Mouse (Mus musculus) forebrain, embryonic 12.5 days (tissue): ENCODE measurements at regions not wholly inside any gene's neighbourhood (a gene's known extent, or its start where the extent isn't known, plus 50 kb on each side); places are given as distances from the start of the nearest gene placed in this dataset.
A peak's percentile ranks its signal among the peaks of the same experiment; 100 is the strongest.
"Not testable (repeated sequence)": the region's sequence is repeated elsewhere in the genome, so short reads cannot be mapped to it uniquely, and the experiment has no call there.

ENCODE experiments used
- ATAC-seq: fragments of 200-750 bp; cut with Nextera tagmentation; 2 replicates; pipeline ENCODE4 v1.8.0; 2017; ENCODE audit warnings: moderate TSS enrichment; ENCODE audit not compliant: low FRiP score
- H3K27ac ChIP-seq: fragments of 300-500 bp; sonication (generic); 2 replicates; pipeline ENCODE4 v1.5.1; 2016; ENCODE audit warnings: mild to moderate bottlenecking
- H3K27me3 ChIP-seq: fragments of 300-500 bp; sonication (generic); 2 replicates; pipeline ENCODE4 v1.6.1; 2016; ENCODE audit warnings: mild to moderate bottlenecking
- H3K36me3 ChIP-seq: fragments of 300-500 bp; sonication (generic); replicated peaks from 2 replicates; pipeline ENCODE4 v1.6.1; 2016; ENCODE audit warnings: mild to moderate bottlenecking
- H3K4me1 ChIP-seq: fragments of 300-500 bp; sonication (generic); 2 replicates; pipeline ENCODE4 v1.6.1; 2016
- H3K4me2 ChIP-seq: fragments of 300-500 bp; sonication (generic); 2 replicates; pipeline ENCODE4 v1.6.1; 2016; ENCODE audit warnings: mild to moderate bottlenecking, moderate library complexity
- H3K4me3 ChIP-seq: fragments of 300-500 bp; sonication (generic); replicated peaks from 2 replicates; pipeline ENCODE4 v1.5.1; 2016; ENCODE audit warnings: mild to moderate bottlenecking
- H3K9ac ChIP-seq: fragments of 300-500 bp; sonication (generic); 2 replicates; pipeline ENCODE4 v1.6.1; 2016; ENCODE audit warnings: mild to moderate bottlenecking
- H3K9me3 ChIP-seq: fragments of 300-500 bp; sonication (generic); 2 replicates; pipeline ENCODE4 v1.6.1; 2016
- WGBS: fragments of 180-500 bp; shearing (Covaris S2); methylation state at CpG from one replicate; pipeline ENCODE4 v1.1.7; 2016; 5-methylcytosine and 5-hydroxymethylcytosine counted together

DNA sequence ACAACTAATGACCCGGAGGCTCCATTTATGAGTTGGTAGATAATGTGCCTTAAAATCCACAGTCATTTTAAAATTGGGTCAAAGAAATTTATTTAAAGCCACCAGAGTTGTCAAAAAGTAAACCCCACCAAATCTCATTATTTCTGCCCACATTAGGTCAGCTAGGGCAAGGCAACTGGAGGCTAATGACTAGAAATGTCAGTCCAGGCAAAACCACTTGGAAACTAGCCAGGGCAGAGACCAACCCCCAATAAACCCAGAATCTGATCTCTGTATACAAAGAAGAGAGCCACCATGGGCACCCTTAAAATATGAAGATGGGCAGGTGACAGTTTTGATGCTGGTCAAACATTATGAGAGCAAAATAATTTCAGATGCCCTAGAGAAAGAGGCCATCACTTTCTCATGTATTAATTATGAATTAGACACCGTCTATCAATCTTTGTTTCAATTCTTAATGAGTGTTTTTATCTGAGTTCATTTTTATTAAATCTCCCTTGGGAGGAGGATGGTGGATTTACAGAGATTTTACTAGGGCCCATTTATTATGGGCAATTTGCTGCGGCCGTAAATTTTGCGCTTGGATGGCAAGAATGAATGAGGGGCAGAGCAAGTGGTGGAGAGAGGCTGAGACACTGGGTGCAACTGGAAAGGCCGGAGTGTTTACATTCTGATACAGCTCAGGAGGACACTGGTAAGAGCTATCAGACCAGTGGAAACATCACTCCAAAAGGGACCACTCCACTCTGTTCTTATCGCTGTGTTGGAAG is 99.2 kb upstream of the Shb start:
- Histone ChIP-seq H3K4me2 (no peak overlapping the region), H3K27ac (no peak overlapping the region), H3K27me3 (0 out of 2 replicates have a peak, but pooled peaks cover 3% of the 10 kb centered on the region), H3K36me3 (no peaks in the 10 kb centered on the region), H3K9me3 (peaks cover 5% of the 10 kb centered on the region; the same call in 1 of the 2 replicates), H3K4me3 (no peak overlapping the region), H3K9ac (no peak overlapping the region), H3K4me1 (peaks cover 11% of the 10 kb centered on the region; the same call in 1 of the 2 replicates)
- 58% methylated on average over 7 of the region's 7 CpGs for WGBS
- ATAC-seq = no peak

DNA sequence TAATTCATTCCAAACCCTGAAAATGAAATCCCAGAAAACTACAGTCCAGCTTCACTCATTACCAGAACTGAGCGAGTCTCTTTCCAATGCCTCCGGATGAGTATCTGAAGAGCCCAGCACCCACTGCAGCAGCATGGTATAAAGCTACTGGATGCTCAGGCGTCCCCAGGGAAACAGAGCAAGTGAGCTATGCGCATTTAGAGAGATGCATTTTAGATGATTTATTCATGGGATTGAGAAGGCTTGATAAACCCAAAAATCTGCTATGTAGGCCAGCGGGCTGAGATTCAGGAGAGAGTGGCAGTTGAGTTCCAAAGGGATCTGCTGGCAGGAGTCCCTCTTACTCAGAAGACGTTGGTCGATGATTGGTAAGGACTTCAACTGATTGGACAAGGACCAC is 93.4 kb upstream of the Shb start:
- no peak overlapping the region for H3K9ac ChIP-seq
- H3K27ac ChIP-seq = no peak overlapping the region
- no peak overlapping the region for H3K4me3 ChIP-seq
- WGBS = 90% methylated on average over 7 of the region's 7 CpGs
- no peak for ATAC-seq
- H3K4me2 ChIP-seq = no peak overlapping the region
- peaks cover 2% of the 10 kb centered on the region; the same call in 1 of the 2 replicates for H3K4me1 ChIP-seq
- H3K27me3 ChIP-seq = 0 out of 2 replicates have a peak, but pooled peaks cover 3% of the 10 kb centered on the region
- 0 out of 2 replicates have a peak, but pooled peaks cover 4% of the 10 kb centered on the region for H3K9me3 ChIP-seq
- no peaks in the 10 kb centered on the region for H3K36me3 ChIP-seq

DNA sequence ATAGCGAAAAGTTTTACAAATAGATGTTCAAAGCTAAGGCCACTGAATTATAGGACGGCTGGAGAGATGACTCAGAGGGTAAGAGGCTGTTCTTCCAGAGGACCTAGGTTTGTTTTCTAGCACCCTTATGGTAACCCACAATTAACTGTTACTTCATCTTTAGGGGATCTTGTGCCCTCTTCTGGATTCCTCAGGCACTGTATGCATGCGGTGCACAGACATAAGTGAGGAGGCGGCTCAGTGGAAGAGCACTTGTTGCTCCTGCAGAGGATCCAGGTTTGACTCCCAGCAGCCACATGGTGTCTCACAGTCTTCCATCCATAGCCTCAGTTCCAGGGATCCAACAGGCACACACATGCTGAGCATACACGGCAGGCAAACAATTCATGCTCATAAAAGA is 89.7 kb upstream of the Shb start:
- H3K4me1 ChIP-seq = peaks cover 5% of the 10 kb centered on the region; the same call in 1 of the 2 replicates
- WGBS = 90% methylated on average over 5 of the region's 5 CpGs
- H3K27me3 ChIP-seq = no peaks in the 10 kb centered on the region
- H3K36me3 ChIP-seq = no peaks in the 10 kb centered on the region
- H3K4me3 ChIP-seq = no peak overlapping the region
- H3K9me3 ChIP-seq = 0 out of 2 replicates have a peak, but pooled peaks cover 4% of the 10 kb centered on the region
- no peak overlapping the region for H3K4me2 ChIP-seq
- H3K9ac ChIP-seq = no peak overlapping the region
- no peak for ATAC-seq
- H3K27ac ChIP-seq = no peak overlapping the region

DNA sequence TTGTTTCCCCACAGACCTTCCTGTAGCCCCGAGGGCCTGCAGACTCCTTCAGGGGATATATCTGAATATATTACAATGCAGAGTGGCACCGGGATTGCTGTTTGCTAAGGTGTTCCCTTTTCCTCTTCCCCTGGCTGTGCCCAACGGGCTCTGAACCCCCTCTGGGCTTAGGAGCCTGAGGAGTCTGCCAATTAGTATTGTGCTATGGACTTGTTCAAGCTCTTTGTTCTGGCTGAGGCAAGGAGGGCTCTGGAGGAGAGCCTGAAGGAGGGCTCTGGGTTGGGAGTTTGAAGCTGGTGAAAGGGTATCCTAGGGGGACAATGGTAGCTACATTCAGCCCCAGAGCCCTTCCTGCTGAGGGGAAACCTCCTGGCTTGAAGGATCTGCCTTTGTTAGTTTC is 84.9 kb upstream of the Shb start:
- H3K9ac ChIP-seq = no peak overlapping the region
- H3K4me2 ChIP-seq = no peak overlapping the region; the same call in 1 of the 2 replicates
- H3K36me3 ChIP-seq = no peaks in the 10 kb centered on the region
- peaks cover 6% of the 10 kb centered on the region; the same call in 1 of the 2 replicates for H3K4me1 ChIP-seq
- no peak overlapping the region for H3K27ac ChIP-seq
- H3K27me3 ChIP-seq = no peaks in the 10 kb centered on the region
- 12% methylated on average over 3 of the region's 3 CpGs for WGBS
- H3K4me3 ChIP-seq = no peak overlapping the region
- H3K9me3 ChIP-seq = no peaks in the 10 kb centered on the region
- ATAC-seq = no peak

DNA sequence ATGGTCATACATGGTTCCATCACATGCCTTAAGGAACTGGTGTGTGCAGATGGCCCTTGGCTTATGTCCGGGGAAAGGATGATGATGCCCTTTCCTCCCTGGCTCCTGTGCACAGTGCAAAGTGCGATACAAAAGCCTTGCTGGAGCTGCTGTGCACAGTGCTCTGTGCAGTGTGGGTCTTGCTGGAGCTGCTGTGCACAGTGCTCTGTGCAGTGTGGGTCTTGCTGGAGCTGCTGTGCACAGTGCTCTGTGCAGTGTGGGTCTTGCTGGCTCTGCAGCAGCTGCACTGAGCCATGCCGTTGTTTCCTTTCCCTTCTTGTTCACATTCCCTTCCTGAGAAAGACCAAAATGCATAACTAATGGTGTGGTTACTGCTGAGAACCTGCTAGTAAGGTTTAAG is 81.2 kb upstream of the Shb start:
- WGBS = 72% methylated on average over 3 of the region's 3 CpGs
- not testable (repeated sequence) for H3K4me1 ChIP-seq, ATAC-seq, H3K4me2 ChIP-seq, H3K27me3 ChIP-seq, H3K4me3 ChIP-seq, H3K36me3 ChIP-seq, H3K9me3 ChIP-seq, H3K9ac ChIP-seq, H3K27ac ChIP-seq

DNA sequence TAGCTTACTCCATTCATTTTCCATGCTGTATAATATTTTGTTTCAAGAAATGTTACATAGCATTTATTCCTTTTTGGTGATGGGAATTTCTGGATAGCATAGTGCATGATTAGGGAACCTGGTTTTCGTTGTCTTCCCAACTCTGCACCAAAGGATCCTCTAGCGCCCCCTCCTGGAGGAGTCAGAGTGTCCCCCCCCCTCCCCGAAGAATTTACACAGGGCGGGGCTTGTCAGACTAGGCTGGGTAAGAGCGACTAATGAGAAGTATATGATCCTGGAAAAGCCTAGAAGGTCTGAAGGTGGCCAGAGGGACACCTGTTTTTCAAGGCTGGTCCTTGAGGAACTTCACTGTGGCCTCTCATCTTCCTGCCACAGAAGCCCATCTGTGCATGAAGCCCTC is 79.9 kb upstream of the Shb start:
- H3K36me3 ChIP-seq = no peaks in the 10 kb centered on the region
- H3K4me2 ChIP-seq = no peak overlapping the region
- no peaks in the 10 kb centered on the region for H3K9me3 ChIP-seq
- ATAC-seq = no peak
- H3K27me3 ChIP-seq = no peaks in the 10 kb centered on the region
- H3K4me3 ChIP-seq = no peak overlapping the region
- no peak overlapping the region for H3K9ac ChIP-seq
- H3K27ac ChIP-seq = no peak overlapping the region
- peaks cover 2% of the 10 kb centered on the region; the same call in 1 of the 2 replicates for H3K4me1 ChIP-seq
- 51% methylated on average over 5 of the region's 5 CpGs for WGBS

DNA sequence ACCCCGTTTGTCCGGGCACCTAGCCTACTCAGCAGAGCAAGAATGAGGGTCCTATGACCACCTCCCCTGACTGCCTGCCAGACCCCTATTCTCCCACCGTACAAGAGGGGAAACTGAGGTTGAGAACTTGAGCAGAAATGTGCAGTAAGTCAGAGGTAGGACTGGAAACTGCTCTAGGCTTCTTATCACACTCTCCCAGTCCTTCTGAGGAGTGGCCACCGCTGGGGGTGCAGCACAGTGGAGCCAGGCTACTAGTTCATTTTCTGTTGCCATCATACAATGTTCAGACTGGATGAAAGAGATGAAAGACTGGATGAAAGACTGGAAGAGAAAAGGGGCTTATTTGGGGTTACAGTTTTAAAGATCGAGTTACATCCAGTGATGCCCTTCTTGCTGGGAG is 78.7 kb upstream of the Shb start:
- no peak for ATAC-seq
- Histone ChIP-seq H3K4me2 (no peak overlapping the region), H3K9ac (no peak overlapping the region), H3K4me3 (no peak overlapping the region), H3K9me3 (no peaks in the 10 kb centered on the region), H3K36me3 (no peaks in the 10 kb centered on the region), H3K4me1 (no peaks in the 10 kb centered on the region), H3K27me3 (no peaks in the 10 kb centered on the region), H3K27ac (no peak overlapping the region)
- WGBS = 91% methylated on average over 5 of the region's 5 CpGs

DNA sequence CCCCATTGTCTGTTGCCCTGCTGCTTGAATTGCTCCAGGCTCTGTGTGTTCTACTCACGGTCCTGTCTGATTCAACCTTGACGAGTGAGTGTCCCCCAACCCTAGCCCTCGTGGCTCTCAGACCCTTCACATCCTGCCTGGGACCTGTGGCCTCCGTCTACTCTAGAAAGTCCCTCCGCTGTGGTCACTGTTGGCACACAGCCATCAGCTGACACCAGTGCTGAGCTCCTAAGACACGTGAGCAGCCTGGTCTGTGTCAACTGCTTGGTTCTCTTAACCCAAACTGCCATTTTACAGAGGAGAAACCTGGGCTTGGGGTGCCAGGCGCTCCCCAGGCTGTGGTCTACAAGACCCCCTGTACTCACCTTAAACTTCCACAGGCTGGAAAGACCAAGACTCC is 74.3 kb upstream of the Shb start:
- Histone ChIP-seq H3K9me3 (no peaks in the 10 kb centered on the region), H3K36me3 (no peaks in the 10 kb centered on the region), H3K27me3 (0 out of 2 replicates have a peak, but pooled peaks cover 6% of the 10 kb centered on the region), H3K4me3 (no peak overlapping the region), H3K4me1 (peaks cover 9% of the 10 kb centered on the region), H3K4me2 (no peak overlapping the region), H3K27ac (no peak overlapping the region), H3K9ac (no peak overlapping the region)
- no peak for ATAC-seq
- 81% methylated on average over 7 of the region's 7 CpGs for WGBS

DNA sequence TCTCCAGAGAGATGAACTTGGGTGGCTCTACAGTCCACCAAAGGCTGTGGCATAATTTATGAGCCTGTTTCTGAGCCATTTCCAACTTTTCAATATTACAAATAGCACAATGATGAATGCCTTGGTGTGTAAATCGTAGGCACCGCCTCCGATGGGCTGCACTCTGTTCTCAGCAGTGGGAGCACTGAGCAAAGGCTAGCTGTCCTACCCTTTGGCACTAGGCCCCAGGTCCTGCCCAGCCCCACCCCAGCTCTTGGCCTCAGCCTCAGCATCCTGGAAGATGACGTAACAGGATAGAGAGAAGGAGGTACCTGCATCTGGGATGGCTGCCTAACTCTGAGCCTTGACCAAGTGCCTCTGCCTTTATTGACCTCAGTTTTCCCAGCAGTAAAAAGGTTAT is 73.4 kb upstream of the Shb start:
- no peak for ATAC-seq
- 88% methylated on average over 4 of the region's 4 CpGs for WGBS
- H3K27ac ChIP-seq = no peak overlapping the region
- H3K4me3 ChIP-seq = no peak overlapping the region
- peaks cover 11% of the 10 kb centered on the region for H3K4me1 ChIP-seq
- no peaks in the 10 kb centered on the region for H3K36me3 ChIP-seq
- 0 out of 2 replicates have a peak, but pooled peaks cover 6% of the 10 kb centered on the region for H3K27me3 ChIP-seq
- no peak overlapping the region for H3K9ac ChIP-seq
- H3K9me3 ChIP-seq = no peaks in the 10 kb centered on the region
- no peak overlapping the region for H3K4me2 ChIP-seq

DNA sequence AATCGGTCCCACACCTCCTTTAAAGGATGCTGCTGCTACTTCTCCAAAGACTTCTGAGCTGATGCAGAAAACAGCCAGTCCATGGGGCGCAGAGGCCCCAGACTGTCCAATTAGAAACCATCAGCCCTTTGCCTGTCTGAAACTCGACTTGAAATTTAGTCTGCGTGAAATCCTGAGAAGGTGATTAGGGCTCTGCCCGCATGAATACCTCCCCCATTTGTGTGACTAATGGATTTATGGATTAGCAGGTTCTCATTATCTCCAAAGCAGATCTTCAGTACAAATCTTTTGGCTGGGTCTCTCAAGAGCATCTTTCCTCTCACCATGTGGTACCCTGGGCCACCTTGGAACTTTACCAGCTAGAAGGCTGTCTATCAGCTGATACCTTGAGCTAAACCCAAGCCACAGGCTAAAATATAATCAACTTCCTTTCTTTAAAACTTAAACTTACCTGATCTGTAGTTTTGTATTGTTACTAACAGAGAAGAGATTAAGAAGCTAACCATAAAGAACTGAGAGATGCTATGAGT is 72.1 kb upstream of the Shb start:
- Histone ChIP-seq H3K4me1 (peaks cover 15% of the 10 kb centered on the region), H3K36me3 (no peaks in the 10 kb centered on the region), H3K27ac (no peak overlapping the region), H3K27me3 (0 out of 2 replicates have a peak, but pooled peaks cover 6% of the 10 kb centered on the region), H3K9me3 (no peaks in the 10 kb centered on the region), H3K4me3 (no peak overlapping the region), H3K4me2 (no peak overlapping the region), H3K9ac (no peak overlapping the region)
- WGBS = 35% methylated on average over 5 of the region's 5 CpGs
- ATAC-seq = no peak

DNA sequence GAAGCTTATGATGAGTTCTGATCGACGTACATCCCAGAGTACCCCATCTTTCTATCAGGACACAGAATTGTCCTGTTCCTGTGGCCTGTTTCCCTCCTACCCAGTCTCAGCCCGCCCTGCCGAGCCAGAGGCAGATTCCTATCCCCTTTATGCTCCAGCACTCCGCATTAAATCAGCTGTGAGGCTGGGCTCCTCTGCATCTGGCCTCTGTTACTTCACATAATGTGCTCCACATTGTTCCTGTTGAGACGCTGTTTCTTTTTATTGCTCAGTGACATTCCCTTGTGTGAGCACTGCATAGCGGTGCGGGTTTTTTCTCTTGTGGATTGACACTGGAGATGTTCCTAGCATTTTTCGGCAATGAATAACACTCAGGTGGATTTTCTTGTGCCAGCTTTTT is 68.2 kb upstream of the Shb start:
- Histone ChIP-seq H3K27me3 (0 out of 2 replicates have a peak, but pooled peaks cover 6% of the 10 kb centered on the region), H3K4me3 (no peak overlapping the region), H3K4me2 (no peak overlapping the region), H3K36me3 (no peaks in the 10 kb centered on the region), H3K27ac (0 out of 2 replicates have a peak overlapping the region, but pooled peaks have one; percentile 19), H3K9ac (no peak overlapping the region), H3K9me3 (no peaks in the 10 kb centered on the region), H3K4me1 (peaks cover 15% of the 10 kb centered on the region)
- no peak for ATAC-seq
- WGBS = 30% methylated on average over 9 of the region's 9 CpGs

DNA sequence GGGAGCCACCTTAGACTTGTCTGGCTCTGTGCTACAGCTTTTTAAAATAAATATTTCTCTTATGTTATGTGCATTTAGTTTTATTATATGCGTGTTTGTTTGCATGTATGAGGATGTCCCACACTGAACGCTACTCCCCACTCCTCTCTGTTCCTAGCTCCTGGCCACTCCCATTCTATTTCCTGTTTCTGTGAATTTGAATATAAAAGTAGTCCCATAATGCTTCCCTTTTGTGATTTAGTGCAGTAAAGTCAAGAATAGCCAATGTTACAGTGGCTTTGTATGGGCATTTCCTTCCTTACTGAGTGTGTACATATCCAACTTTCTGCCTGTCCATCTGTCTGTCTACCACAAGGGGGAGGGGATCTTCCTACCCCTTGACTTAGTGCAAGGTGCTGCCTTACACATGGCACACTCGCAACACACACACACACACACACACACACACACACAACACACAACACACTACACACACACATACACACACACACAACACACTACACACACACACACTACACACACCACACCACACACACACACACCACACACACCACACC is 61.2 kb upstream of the Shb start:
- Histone ChIP-seq H3K9ac (no peak overlapping the region), H3K4me2 (no peak overlapping the region)

More for the DNA sequence above, 61.2 kb upstream of the Shb start:
- H3K27me3 ChIP-seq = no peaks in the 10 kb centered on the region
- no peaks in the 10 kb centered on the region for H3K36me3 ChIP-seq
- no peaks in the 10 kb centered on the region for H3K9me3 ChIP-seq
- no peak overlapping the region for H3K27ac ChIP-seq
- peaks cover 23% of the 10 kb centered on the region for H3K4me1 ChIP-seq
- no peak for ATAC-seq
- 92% methylated on average over 3 of the region's 3 CpGs for WGBS
- no peak overlapping the region for H3K4me3 ChIP-seq
